Mouse (Mus musculus) heart, adult 2 months (tissue): ENCODE data around the gene Ryr1.

ENCODE experiments used
- EP300 ChIP-seq: fragments of 200-500 bp; IDR thresholded peaks from 2 replicates; pipeline ENCODE4 v1.6.1; 2011; ENCODE audit warnings: low read depth, low read length, control low read depth; ENCODE audit not compliant: insufficient read depth
- POLR2A ChIP-seq: fragments of 200-500 bp; IDR thresholded peaks from 2 replicates; pipeline ENCODE4 v1.6.1; 2011; ENCODE audit warnings: mild to moderate bottlenecking, low read depth, low read length, control low read depth; ENCODE audit not compliant: insufficient read depth

GRCm38 (mm10) chr7:28965346-28965840, 159.6 kb downstream of the Ryr1 start:
- TF ChIP-seq POLR2A (no peak), EP300 (no peak)
